Mouse (Mus musculus) megakaryocyte, embryonic 14.5 days (primary cell): Measurements from ENCODE around the gene Qprt.

ENCODE experiments used
- FLI1 ChIP-seq: IDR thresholded peaks from 2 replicates; pipeline ENCODE4 v1.6.1; 2012; ENCODE audit warnings: low read length, inconsistent platforms, mixed read lengths
- GATA1 ChIP-seq: IDR thresholded peaks from 3 replicates; pipeline ENCODE4 v1.6.1; 2012; ENCODE audit warnings: mixed read lengths, low read length, inconsistent platforms, borderline replicate concordance

DNA sequence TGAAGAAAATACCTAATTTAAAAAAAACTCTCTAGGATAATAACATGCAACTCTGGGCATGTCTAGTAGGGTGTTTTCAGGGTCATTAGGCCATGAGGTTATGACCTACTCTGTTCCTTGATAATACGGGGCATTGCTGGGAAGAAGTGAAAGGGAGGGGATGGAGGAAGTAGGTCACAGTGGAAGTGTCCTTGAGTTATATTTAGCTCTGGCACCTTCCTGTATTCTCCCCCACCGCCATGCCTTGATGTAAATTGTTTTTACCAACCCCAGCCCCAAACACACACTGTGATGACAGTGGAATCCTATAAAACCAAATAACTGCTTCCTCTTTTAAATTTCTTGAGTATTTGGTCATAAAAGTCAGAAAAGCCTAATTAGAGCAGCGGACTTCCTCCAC, 42.0 kb downstream of the Qprt start:
- TF ChIP-seq GATA1: no peak
- no peak for TF ChIP-seq FLI1
